Comparison of ENCODE assay signal across 9 mouse cellular contexts in genomic region chr12:29926896-29927295, GRCm38 (mm10). TPM values are rescaled to one million over a fixed set of nuclear protein-coding genes. Genes with fewer than 3 reads are reported as not detected.
DNase-seq lines count a peak whose midpoint lies in the region; ATAC-seq lines count a peak whose summit lies in the region.
"Had no signal": no experiment of that assay in that cellular context is flagged by ENCODE, and none has a peak within 500 bp of the region (broad histone marks: within the 10 kb centered on the region; RNA-seq: fewer than 3 reads in every experiment).

No protein-coding gene starts in this region.

- H3K9ac ChIP-seq in midbrain, embryonic 15.5 days = no peak overlapping the region

- peak; percentile 73; the same call in 1 of the 2 replicates for ATAC-seq in midbrain, embryonic 15.5 days (replicated peaks)

- H3K9me3 ChIP-seq in midbrain, embryonic 15.5 days = no peaks in the 10 kb centered on the region

- 32% methylated on average over 3 of the region's 3 CpGs for WGBS in midbrain, embryonic 15.5 days

- H3K27ac ChIP-seq in midbrain, embryonic 15.5 days = 0 out of 2 replicates have a peak overlapping the region, but pooled peaks have one; percentile 49
- H3K27ac ChIP-seq: macrophage had no signal

- H3K4me1 ChIP-seq in midbrain, embryonic 15.5 days = no peaks in the 10 kb centered on the region

- H3K4me3 ChIP-seq in midbrain, embryonic 15.5 days = no peak overlapping the region

- no peaks in the 10 kb centered on the region for H3K27me3 ChIP-seq in midbrain, embryonic 15.5 days (replicated peaks)

- 0 out of 2 replicates have a peak, but pooled peaks cover 3% of the 10 kb centered on the region for H3K36me3 ChIP-seq in midbrain, embryonic 15.5 days (replicated peaks)

- DNase-seq in cerebellum, postnatal 10 days = peak; percentile 86 to 89
- no peak for DNase-seq in cerebellum, adult 8-10 months
- DNase-seq in urinary bladder, postnatal 14 days (ENCODE audit: low spot score) = peak; percentile 53
- DNase-seq in urinary bladder, adult 2 months (ENCODE audit: low spot score) = no peak
- DNase-seq in forelimb bud, embryonic 11.5 days (ENCODE audit: low read depth, low spot score) = peak; percentile 48
- DNase-seq in layer of hippocampus, postnatal 14 days (ENCODE audit: low spot score in 2 of 2) = peak; percentile 68 to 78
- no peak for DNase-seq in T-cell, adult 2 months (ENCODE audit: low spot score)

- H3K4me2 ChIP-seq in midbrain, embryonic 15.5 days = no peak overlapping the region

RNA-seq across cellular contexts. Expression of gene Pxdn, which starts 10.5 kb away (rescaled TPM):
- 32.2 and 43.4 TPM in 2 replicates for polyA plus RNA-seq in urinary bladder, adult 2 months (2012; rRNA removed)
- 10 to 100 TPM; 73.9 to 82.6 TPM for total RNA-seq in layer of hippocampus, postnatal 14 days (2021)
- polyA plus RNA-seq in midbrain, embryonic 15.5 days (2015; fragmentation: Nextera tagmentation; extraction: Ambion mirVana) = 49.5 and 52.3 TPM in 2 replicates
- polyA plus RNA-seq: macrophage had no signal

Comparison
In these comparisons a context has a peak if more than half of its experiments do, and no peak if none do; other contexts are left out.
1. DNase-seq: peak in cerebellum, postnatal 10 days (2 of 2), urinary bladder, postnatal 14 days (single experiment), forelimb bud, embryonic 11.5 days (single experiment) and layer of hippocampus, postnatal 14 days (2 of 2); none in cerebellum, adult 8-10 months (single experiment), urinary bladder, adult 2 months (single experiment) and T-cell, adult 2 months (single experiment).